Mouse (Mus musculus): Measurements from ENCODE around the gene Sorcs3.

DNA sequence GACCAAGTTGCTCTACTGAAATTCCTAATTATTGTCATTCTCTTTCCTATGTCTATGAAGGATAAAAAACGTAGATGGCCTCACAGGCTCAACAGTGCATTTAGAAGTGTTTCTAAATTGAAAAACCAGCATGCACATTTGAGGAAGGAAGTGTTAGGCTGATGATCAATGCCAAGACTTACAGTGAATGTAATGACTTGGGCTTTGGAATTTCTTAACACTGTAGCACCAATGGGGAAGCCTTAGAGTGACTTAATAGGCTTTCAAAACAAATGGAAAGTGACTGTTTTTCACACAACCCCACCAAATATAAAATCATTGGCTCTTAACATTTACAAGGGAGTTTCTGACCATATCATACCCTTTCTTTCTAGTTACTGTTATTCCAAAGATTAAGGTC lies 232.6 kb downstream of the Sorcs3 start:
- TF ChIP-seq MAX (IDR thresholded peaks at IDR 0.05; ENCODE audit: low read depth), result no peak
- no peak for TF ChIP-seq TCF12 (IDR thresholded peaks at IDR 0.05; ENCODE audit: insufficient read depth, poor library complexity, severe bottlenecking)
- TF ChIP-seq CEBPB (IDR thresholded peaks at IDR 0.05; ENCODE audit: insufficient read depth, poor library complexity, severe bottlenecking), result no peak
- TF ChIP-seq POLR2A (IDR thresholded peaks at IDR 0.05; ENCODE audit: insufficient read length, low read depth), result no peak
- no peak for TF ChIP-seq REST (IDR thresholded peaks at IDR 0.05; ENCODE audit: insufficient read depth, insufficient read length)
- no peak for TF ChIP-seq SRF (IDR thresholded peaks at IDR 0.05; ENCODE audit: control insufficient read depth, insufficient read length, low read depth)
- TF ChIP-seq POLR2AphosphoS2 (IDR thresholded peaks at IDR 0.05; ENCODE audit: insufficient read length, low read depth), result no peak
- no peak for TF ChIP-seq USF1 (IDR thresholded peaks at IDR 0.05; ENCODE audit: low read depth)
- TF ChIP-seq E2F4 (IDR thresholded peaks at IDR 0.05; ENCODE audit: insufficient read depth), result no peak
- no peak for TF ChIP-seq MYOD1 (IDR thresholded peaks at IDR 0.05; ENCODE audit: control insufficient read depth in 1 of 3, insufficient read length in 2 of 3, low read depth in 2 of 3)
- no peak for TF ChIP-seq MYOG (IDR thresholded peaks at IDR 0.05; ENCODE audit: control insufficient read depth in 1 of 3, insufficient read depth in 1 of 3, insufficient read length in 2 of 3, low read depth in 2 of 3)
